Mouse (Mus musculus) lung, embryonic 14.5 days (tissue): ENCODE measurements at regions not wholly inside any gene's neighbourhood (a gene's known extent, or its start where the extent isn't known, plus 50 kb on each side); places are given as distances from the start of the nearest gene placed in this dataset.
A peak's percentile ranks its signal among the peaks of the same experiment; 100 is the strongest.

Source experiments
- ATAC-seq: fragments of 200-750 bp; cut with Nextera tagmentation; 2 replicates; pipeline ENCODE4 v1.8.0; 2017; ENCODE audit warnings: mild to moderate bottlenecking, moderate TSS enrichment, moderate library complexity; ENCODE audit not compliant: insufficient read depth
- DNase-seq: peaks from one replicate; pipeline ENCODE4 v3.0.0-alpha.2; 2015
- H3K27ac ChIP-seq: fragments of 300-500 bp; sonication (generic); 2 replicates; pipeline ENCODE4 v1.5.1; 2014; ENCODE audit warnings: low read depth, mild to moderate bottlenecking, moderate library complexity
- H3K27me3 ChIP-seq: fragments of 300-500 bp; sonication (generic); 2 replicates; pipeline ENCODE4 v1.6.1; 2014; ENCODE audit warnings: low read length, control low read depth; ENCODE audit not compliant: insufficient read depth
- H3K36me3 ChIP-seq: fragments of 300-500 bp; sonication (generic); 2 replicates; pipeline ENCODE4 v1.6.1; 2014; ENCODE audit warnings: control low read depth; ENCODE audit not compliant: insufficient read depth
- H3K4me1 ChIP-seq: fragments of 300-500 bp; sonication (generic); 2 replicates; pipeline ENCODE4 v1.6.1; 2014; ENCODE audit warnings: antibody characterized with exemption, control low read depth; ENCODE audit not compliant: insufficient read depth
- H3K4me2 ChIP-seq: fragments of 300-500 bp; sonication (generic); 2 replicates; pipeline ENCODE4 v1.6.1; 2014; ENCODE audit warnings: mild to moderate bottlenecking
- H3K4me3 ChIP-seq: fragments of 300-500 bp; sonication (generic); 2 replicates; pipeline ENCODE4 v1.5.1; 2014; ENCODE audit warnings: low read depth, low read length
- H3K9ac ChIP-seq: fragments of 300-500 bp; sonication (generic); 2 replicates; pipeline ENCODE4 v1.6.1; 2014
- H3K9me3 ChIP-seq: fragments of 300-500 bp; sonication (generic); 2 replicates; pipeline ENCODE4 v1.6.1; 2016; ENCODE audit warnings: low read depth, low read length, control low read depth
- CTCF ChIP-seq: IDR thresholded peaks from 2 replicates; pipeline ENCODE4 v1.5.1; 2016; ENCODE audit warnings: antibody characterized with exemption, low read depth
- WGBS: fragments of 180-500 bp; shearing (Covaris S2); extraction: QIAGEN DNeasy Blood & Tissue Kit; methylation state at CpG from one replicate; pipeline ENCODE4 v1.1.7; 2014; 5-methylcytosine and 5-hydroxymethylcytosine counted together

- Histone ChIP-seq H3K4me1 (no peaks in the 10 kb centered on the region), H3K4me2 (no peak overlapping the region), H3K36me3 (no peaks in the 10 kb centered on the region), H3K27ac (no peak overlapping the region), H3K27me3 (no peaks in the 10 kb centered on the region), H3K4me3 (no peak overlapping the region), H3K9ac (no peak overlapping the region), H3K9me3 (no peaks in the 10 kb centered on the region)
- DNase-seq: peak; percentile 69
- ATAC-seq: peak; percentile 68; the same call in 1 of the 2 replicates
- peak; percentile 14; the same call in 1 of the 2 replicates for TF ChIP-seq CTCF
Observed at GRCm38 (mm10) chr4:4875257-4875656, 82.1 kb upstream of the Impad1 start.

- no peaks in the 10 kb centered on the region for H3K27me3 ChIP-seq
- 52% methylated on average over 2 of the region's 2 CpGs for WGBS
- peak; percentile 3 for DNase-seq
- no peak overlapping the region for H3K4me2 ChIP-seq
- H3K9me3 ChIP-seq: no peaks in the 10 kb centered on the region
- no peak for ATAC-seq
- H3K9ac ChIP-seq: no peak overlapping the region
- no peak for TF ChIP-seq CTCF
- no peak overlapping the region for H3K4me3 ChIP-seq
- no peaks in the 10 kb centered on the region for H3K36me3 ChIP-seq
- H3K4me1 ChIP-seq: no peaks in the 10 kb centered on the region
- no peak overlapping the region for H3K27ac ChIP-seq
Observed at GRCm38 (mm10) chr4:4858345-4858744, 65.2 kb upstream of the Impad1 start.
